Mouse (Mus musculus) adipose tissue, adult 10 weeks (tissue): Measurements from ENCODE around the gene Gdf2. TPM values are rescaled to one million over a fixed set of nuclear protein-coding genes. Genes with fewer than 3 reads are reported as not detected.

Experiments used
- polyA plus RNA-seq: library from polyadenylated mRNA; stranded (reverse); fragments of 350-450 nt; fragmentation: Illumina TruSeq; extraction: RNeasy Lipid Tissue Mini Kit (QIAGEN cat#74804); gene quantifications from one replicate; pipeline ENCODE4 v1.2.3, GENCODE M21; 2014; ENCODE audit warnings: low read depth, low replicate concordance

Gene Gdf2
- polyA plus RNA-seq = 0.25 TPM

GRCm38 (mm10) chr14:33940739-33941138, at the start of gene Gdf2:
Gene Gdf2 (plus strand): TSS chr14:33941039.

GRCm38 (mm10) chr14:33923168-33924070, 17.4 kb upstream of the Gdf2 start, which contains the start of gene Gdf10:
Gene Gdf10 (plus strand): TSS chr14:33923587.

DNA sequence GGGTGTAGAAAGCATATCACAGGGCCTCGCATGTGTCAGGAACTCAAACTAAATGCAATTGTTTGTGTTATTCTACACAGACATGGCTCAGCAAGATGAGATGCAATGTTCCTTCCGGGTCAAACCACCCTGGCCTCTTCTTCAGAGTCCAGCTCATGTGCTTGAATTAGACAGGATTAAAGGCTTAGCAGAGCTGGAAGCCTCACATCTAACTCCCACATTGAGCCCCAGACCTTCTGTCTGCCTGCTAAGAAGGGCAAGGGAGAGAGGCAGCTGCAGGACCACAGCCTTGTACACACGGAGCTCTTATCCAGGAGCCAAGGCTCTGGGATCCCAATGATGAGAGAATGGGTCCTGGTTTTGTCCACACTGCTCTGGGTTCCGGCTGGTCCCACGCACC, 12.9 kb downstream of the Gdf2 start, which contains the start of gene Rbp3:
Rbp3 (plus strand) TSS at position 243 of the 400 bp plus-strand sequence.

GRCm38 (mm10) chr14:33978604-33979059, 37.8 kb downstream of the Gdf2 start, which contains the start of gene Zfp488:
Gene Zfp488 (minus strand): TSS chr14:33978764.

Other genes with a start within 250 kb of the Gdf2 start
- 16.8 TPM for gene Gdf10, start 17.5 kb upstream of the Gdf2 start, polyA plus RNA-seq
- gene Rbp3, start 13.0 kb downstream of the Gdf2 start, polyA plus RNA-seq = not detected
- not detected for gene Zfp488, start 37.7 kb downstream of the Gdf2 start, polyA plus RNA-seq
- 0.15 TPM for gene Gm30083, start 74.1 kb downstream of the Gdf2 start, polyA plus RNA-seq
- gene Gm5460, start 75.7 kb downstream of the Gdf2 start, polyA plus RNA-seq = 3.2 TPM
- 3.3 TPM for gene Antxrl, start 111.7 kb downstream of the Gdf2 start, polyA plus RNA-seq
- gene Anxa8, start 144.9 kb downstream of the Gdf2 start, polyA plus RNA-seq = 7.4 TPM
- gene A630023A22Rik, start 161.7 kb downstream of the Gdf2 start, polyA plus RNA-seq = 0.32 TPM
- gene Npy4r, start 211.4 kb downstream of the Gdf2 start, polyA plus RNA-seq = not detected